Mouse (Mus musculus) cerebellum, adult 2 months (tissue): ENCODE results near the gene Txnrd3. TPM values are rescaled to one million over a fixed set of nuclear protein-coding genes. Genes with fewer than 3 reads are reported as not detected.
A peak's percentile ranks its signal among the peaks of the same experiment; 100 is the strongest.

Experiments
- DNase-seq, 2 experiments: peaks; one replicate each; pipeline ENCODE4 v3.0.0; 2021
- H3K27ac ChIP-seq: fragments of 200-500 bp; 2 replicates; pipeline ENCODE4 v1.5.1; 2012; ENCODE audit warnings: low read length, control low read depth, inconsistent platforms; ENCODE audit not compliant: insufficient read depth
- H3K27me3 ChIP-seq: fragments of 200-500 bp; 2 replicates; pipeline ENCODE4 v1.6.1; 2012; ENCODE audit warnings: inconsistent platforms, mild to moderate bottlenecking, low read length, moderate library complexity; ENCODE audit not compliant: control insufficient read depth, insufficient read depth
- H3K4me1 ChIP-seq: fragments of 200-500 bp; 2 replicates; pipeline ENCODE4 v1.6.1; 2011; ENCODE audit warnings: low read length; ENCODE audit not compliant: control insufficient read depth, insufficient read depth
- H3K4me3 ChIP-seq: fragments of 200-500 bp; replicated peaks from 2 replicates; pipeline ENCODE3; 2011; ENCODE audit warnings: mild to moderate bottlenecking, low read depth, low read length, control low read depth; ENCODE audit not compliant: insufficient read depth
- CTCF ChIP-seq: fragments of 200-500 bp; IDR thresholded peaks from 2 replicates; pipeline ENCODE4 v1.5.1; 2011; ENCODE audit warnings: low read depth, mild to moderate bottlenecking, control low read depth, low read length, moderate library complexity, borderline replicate concordance; ENCODE audit not compliant: insufficient read depth
- POLR2A ChIP-seq: fragments of 200-500 bp; IDR thresholded peaks from 2 replicates; pipeline ENCODE4 v1.6.1; 2011; ENCODE audit warnings: low read length, control low read depth, borderline replicate concordance; ENCODE audit not compliant: insufficient read depth
- WGBS: fragments of 180-500 bp; shearing (Covaris S2); methylation state at CpG from one replicate; pipeline ENCODE4 v1.1.7; 2018; 5-methylcytosine and 5-hydroxymethylcytosine counted together
- polyA plus RNA-seq: library from polyadenylated mRNA; depleted of rRNA; stranded (reverse); fragments of >200 nt; gene quantifications from 2 replicates; pipeline ENCODE4 v1.2.3, GENCODE M21; 2012

Gene Txnrd3
- polyA plus RNA-seq, 1 experiment: 5.5 TPM

DNA sequence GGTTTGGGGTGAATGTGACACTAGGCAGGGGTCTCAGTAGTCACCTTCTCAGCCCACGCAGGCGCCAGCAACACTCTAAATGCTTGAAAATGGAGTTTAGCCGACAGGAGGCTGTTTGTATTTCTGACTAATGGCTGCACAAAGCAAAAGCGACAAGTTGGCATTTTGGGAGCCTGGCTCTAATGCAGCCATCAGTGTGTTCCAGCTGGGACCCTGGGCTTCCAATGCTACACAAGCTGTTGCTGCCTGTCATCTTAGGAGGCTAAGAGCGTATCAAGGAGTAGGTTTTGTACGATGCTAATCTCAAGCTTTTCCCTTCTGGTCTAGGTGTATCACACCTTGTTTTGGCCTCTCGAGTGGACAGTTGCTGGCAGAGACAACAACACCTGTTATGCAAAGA lies 28.9 kb downstream of the Txnrd3 start:
- no peak for TF ChIP-seq POLR2A
- no peak for TF ChIP-seq CTCF
- peak; percentile 26 to 43 for DNase-seq
- Histone ChIP-seq H3K27me3 (no peaks in the 10 kb centered on the region), H3K27ac (no peak overlapping the region), H3K4me3 (no peak overlapping the region), H3K4me1 (no peaks in the 10 kb centered on the region)
- 19% methylated on average over 7 of the region's 7 CpGs for WGBS

DNA sequence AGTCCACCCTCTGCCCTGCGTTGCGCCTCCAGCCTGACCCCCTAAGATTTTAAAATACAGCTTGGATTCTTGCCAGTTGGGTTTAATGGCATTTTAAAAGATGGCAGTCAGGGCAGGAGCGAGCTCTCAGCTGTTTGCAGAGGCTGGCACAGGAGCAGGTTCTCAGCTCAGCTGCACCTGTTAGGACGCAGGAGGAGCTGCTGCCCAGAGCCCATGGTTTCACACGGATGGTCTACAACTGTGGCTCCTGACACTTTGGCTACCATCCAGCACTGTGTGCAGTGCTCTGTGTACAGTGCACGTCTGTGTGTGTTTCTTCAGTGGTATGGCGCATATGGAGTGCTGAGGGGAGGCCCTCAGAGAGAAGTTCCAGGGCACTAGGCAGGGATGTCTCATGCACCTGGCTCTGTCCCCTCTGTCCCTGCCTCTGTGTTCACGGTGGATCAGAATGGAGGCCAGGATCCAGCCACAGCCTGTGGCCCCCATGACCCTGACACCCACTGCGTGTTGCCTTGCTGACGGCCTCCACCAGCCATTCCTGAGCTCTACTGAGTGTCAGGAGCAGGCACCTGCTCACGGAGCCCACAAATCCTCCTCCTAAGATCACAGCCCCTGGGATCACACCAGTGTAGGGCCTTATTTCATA lies 29.5 kb downstream of the Txnrd3 start:
- H3K4me3 ChIP-seq: no peak overlapping the region
- no peaks in the 10 kb centered on the region for H3K27me3 ChIP-seq
- no peaks in the 10 kb centered on the region for H3K4me1 ChIP-seq
- no peak for TF ChIP-seq CTCF
- TF ChIP-seq POLR2A: no peak
- peak in 1 of 2 experiments; percentile 21 for DNase-seq
- 47% methylated on average over 11 of the region's 11 CpGs for WGBS
- no peak overlapping the region for H3K27ac ChIP-seq

GRCm38 (mm10) chr6:89678522-89678921 lies 34.7 kb downstream of the Txnrd3 start:
- H3K27me3 ChIP-seq: no peaks in the 10 kb centered on the region
- no peak for DNase-seq
- H3K4me1 ChIP-seq: no peaks in the 10 kb centered on the region
- no peak overlapping the region for H3K27ac ChIP-seq
- TF ChIP-seq CTCF (no peak), POLR2A (no peak)
- no peak overlapping the region for H3K4me3 ChIP-seq
- 65% methylated on average over 4 of the region's 4 CpGs for WGBS

GRCm38 (mm10) chr6:89679291-89679835 lies 35.6 kb downstream of the Txnrd3 start:
- 20% methylated on average over 10 of the region's 10 CpGs for WGBS
- peak; percentile 60 to 76 for DNase-seq
- TF ChIP-seq CTCF (peak; percentile 87), POLR2A (no peak)
- Histone ChIP-seq H3K27me3 (no peaks in the 10 kb centered on the region), H3K4me3 (no peak overlapping the region), H3K27ac (no peak overlapping the region), H3K4me1 (no peaks in the 10 kb centered on the region)

DNA sequence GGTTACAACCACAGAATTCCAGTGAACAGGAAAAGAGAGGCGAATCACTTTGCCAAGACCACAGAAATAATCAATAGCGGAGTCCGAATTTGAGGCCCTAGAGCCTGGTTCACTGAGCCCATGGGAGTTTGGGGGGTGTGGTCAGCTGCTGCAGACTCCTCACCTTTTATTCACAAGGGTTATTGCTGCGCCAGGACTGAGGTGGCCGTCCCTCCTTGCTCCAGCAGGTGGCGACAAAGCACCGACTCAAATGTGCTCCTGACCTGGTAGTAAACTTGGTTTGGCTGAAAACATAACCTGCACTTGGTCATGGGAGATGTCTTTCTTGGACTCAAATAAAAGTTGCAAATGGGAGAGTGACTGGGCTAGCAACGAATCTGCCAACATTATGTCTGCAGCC lies 36.4 kb downstream of the Txnrd3 start:
- H3K27me3 ChIP-seq: no peaks in the 10 kb centered on the region
- 10% methylated on average over 8 of the region's 8 CpGs for WGBS
- H3K4me3 ChIP-seq: no peak overlapping the region
- DNase-seq: peak; percentile 72 to 86
- TF ChIP-seq POLR2A: no peak
- TF ChIP-seq CTCF: peak; percentile 93
- no peak overlapping the region for H3K27ac ChIP-seq
- no peaks in the 10 kb centered on the region for H3K4me1 ChIP-seq

DNA sequence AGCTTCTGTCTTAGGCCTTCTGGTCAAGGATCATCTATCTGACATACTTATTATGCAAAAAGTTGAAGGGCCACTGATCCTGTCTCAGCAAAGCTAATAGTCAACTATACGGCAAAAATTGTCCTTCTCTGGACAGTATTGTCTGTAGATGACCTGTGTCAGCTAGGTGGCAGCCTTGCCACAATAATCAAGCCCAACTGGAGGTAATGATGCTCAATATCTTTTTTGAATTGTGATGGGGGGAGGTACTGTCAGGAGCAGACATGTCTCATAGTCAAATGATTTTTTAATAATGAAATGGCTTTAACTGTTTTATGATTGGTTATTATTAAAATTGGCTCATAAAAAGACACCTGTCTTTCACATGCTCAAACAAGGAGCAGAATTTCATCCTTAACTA lies 40.4 kb downstream of the Txnrd3 start:
- no peak overlapping the region for H3K4me3 ChIP-seq
- no peak for DNase-seq
- no peaks in the 10 kb centered on the region for H3K27me3 ChIP-seq
- H3K4me1 ChIP-seq: no peaks in the 10 kb centered on the region
- 19% methylated on average over 1 of the region's 1 CpGs for WGBS
- TF ChIP-seq CTCF (no peak), POLR2A (no peak)
- no peak overlapping the region for H3K27ac ChIP-seq

- Histone ChIP-seq H3K4me1 (no peaks in the 10 kb centered on the region), H3K27me3 (no peaks in the 10 kb centered on the region), H3K4me3 (no peak overlapping the region), H3K27ac (no peak overlapping the region)
- TF ChIP-seq POLR2A (no peak), CTCF (no peak)
- no peak for DNase-seq
- WGBS: 84% methylated on average over 1 of the region's 1 CpGs
These were observed 43.3 kb downstream of the Txnrd3 start for GRCm38 (mm10) chr6:89687100-89687499.

GRCm38 (mm10) chr6:89706624-89707023 lies 62.8 kb downstream of the Txnrd3 start:
- H3K4me3 ChIP-seq: no peak overlapping the region
- no peak for TF ChIP-seq POLR2A
- TF ChIP-seq CTCF: no peak
- H3K27me3 ChIP-seq: no peaks in the 10 kb centered on the region
- H3K27ac ChIP-seq: no peak overlapping the region
- H3K4me1 ChIP-seq: no peaks in the 10 kb centered on the region
- no peak for DNase-seq
- 65% methylated on average over 2 of the region's 2 CpGs for WGBS

GRCm38 (mm10) chr6:89707240-89707639 lies 63.5 kb downstream of the Txnrd3 start, which contains the start of gene Vmn1r40:
Gene Vmn1r40, plus strand, starts transcription at chr6:89707540.
- Histone ChIP-seq H3K27ac (no peak within 1 kb of the TSS), H3K4me1 (no peaks in the 10 kb centered on the region), H3K4me3 (no peak within 1 kb of the TSS), H3K27me3 (no peaks in the 10 kb centered on the region)
- no peak for DNase-seq
- TF ChIP-seq CTCF: no peak
- WGBS: 65% methylated on average over 4 of the region's 4 CpGs
